Mouse (Mus musculus): Measurements from ENCODE around the gene Pls1.

Gene Pls1

GRCm38 (mm10) chr9:95844825-95845460 lies at the start of gene Pls1:
Gene Pls1, minus strand, starts transcription at chr9:95845311.
- peak; percentile 91 for DNase-seq

- no peak for DNase-seq
Observed at GRCm38 (mm10) chr9:95882751-95883150, 37.6 kb upstream of the Pls1 start.

GRCm38 (mm10) chr9:95878246-95878645 lies 33.1 kb upstream of the Pls1 start:
- DNase-seq = no peak

GRCm38 (mm10) chr9:95858027-95858570 lies 13.0 kb upstream of the Pls1 start:
- DNase-seq = no peak

- DNase-seq = peak; percentile 92
Observed at GRCm38 (mm10) chr9:95857414-95858026, 12.4 kb upstream of the Pls1 start, which contains the start of gene Atr. Gene Atr, plus strand, starts transcription at chr9:95857597.

GRCm38 (mm10) chr9:95856004-95856403 lies 10.9 kb upstream of the Pls1 start:
- no peak for DNase-seq

GRCm38 (mm10) chr9:95854891-95855290 lies 9.8 kb upstream of the Pls1 start:
- DNase-seq = peak; percentile 88

- DNase-seq = no peak
Observed at GRCm38 (mm10) chr9:95852896-95853295, 7.8 kb upstream of the Pls1 start.

GRCm38 (mm10) chr9:95851671-95852070 lies 6.6 kb upstream of the Pls1 start:
- DNase-seq = no peak

GRCm38 (mm10) chr9:95845711-95846110 lies 600 bp upstream of the Pls1 start:
- peak; percentile 62 for DNase-seq

- no peak for DNase-seq
Observed at GRCm38 (mm10) chr9:95839424-95839823, 5.7 kb downstream of the Pls1 start.

GRCm38 (mm10) chr9:95835741-95836140 lies 9.4 kb downstream of the Pls1 start:
- no peak for DNase-seq

- no peak for DNase-seq
Observed at GRCm38 (mm10) chr9:95834799-95835198, 10.3 kb downstream of the Pls1 start.

GRCm38 (mm10) chr9:95832758-95833157 lies 12.4 kb downstream of the Pls1 start:
- no peak for DNase-seq

- no peak for DNase-seq
Observed at GRCm38 (mm10) chr9:95827565-95827964, 17.5 kb downstream of the Pls1 start.

- DNase-seq = no peak
Observed at GRCm38 (mm10) chr9:95822531-95822930, 22.6 kb downstream of the Pls1 start.

GRCm38 (mm10) chr9:95815706-95816105 lies 29.4 kb downstream of the Pls1 start:
- DNase-seq = no peak

GRCm38 (mm10) chr9:95815015-95815673 lies 30.0 kb downstream of the Pls1 start:
- DNase-seq = no peak

- DNase-seq = no peak
Observed at GRCm38 (mm10) chr9:95813721-95814531, 31.2 kb downstream of the Pls1 start.

GRCm38 (mm10) chr9:95811817-95812216 lies 33.3 kb downstream of the Pls1 start:
- DNase-seq = peak; percentile 61

- DNase-seq = no peak
Observed at GRCm38 (mm10) chr9:95809596-95809995, 35.5 kb downstream of the Pls1 start.

GRCm38 (mm10) chr9:95805449-95805848 lies 39.7 kb downstream of the Pls1 start:
- DNase-seq = no peak

GRCm38 (mm10) chr9:95803783-95804182 lies 41.3 kb downstream of the Pls1 start:
- no peak for DNase-seq
